Mouse (Mus musculus): ENCODE data around the gene Saysd1.

DNA sequence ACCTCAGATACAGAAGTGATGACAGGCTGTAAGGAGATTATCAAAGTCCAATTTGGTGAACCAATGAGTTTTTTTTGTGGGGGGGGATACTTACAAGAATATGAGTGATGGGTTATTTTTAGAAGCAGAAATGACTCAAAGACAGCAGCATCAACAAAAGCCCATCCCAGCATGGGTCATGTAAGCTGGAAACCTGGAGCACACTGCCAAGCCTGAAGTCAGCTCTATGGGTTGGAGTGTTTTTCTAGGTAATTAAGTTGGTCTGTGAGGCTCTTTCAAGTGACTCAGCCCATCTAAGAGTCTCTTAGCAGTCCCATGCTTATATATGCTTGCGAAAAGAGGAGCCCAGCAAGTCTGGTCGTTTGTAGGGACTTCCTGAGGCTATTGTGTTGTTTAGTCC lies 91.0 kb downstream of the Saysd1 start:
- no peak for TF ChIP-seq CTCF (IDR thresholded peaks at IDR 0.05; ENCODE audit: control insufficient read depth, insufficient read depth, low read length)
- TF ChIP-seq POLR2A (IDR thresholded peaks at IDR 0.05; ENCODE audit: borderline replicate concordance, control insufficient read depth, low read depth, low read length): no peak
